Mouse (Mus musculus): ENCODE measurements at regions not wholly inside any gene's neighbourhood (a gene's known extent, or its start where the extent isn't known, plus 50 kb on each side); places are given as distances from the start of the nearest gene placed in this dataset.

DNA sequence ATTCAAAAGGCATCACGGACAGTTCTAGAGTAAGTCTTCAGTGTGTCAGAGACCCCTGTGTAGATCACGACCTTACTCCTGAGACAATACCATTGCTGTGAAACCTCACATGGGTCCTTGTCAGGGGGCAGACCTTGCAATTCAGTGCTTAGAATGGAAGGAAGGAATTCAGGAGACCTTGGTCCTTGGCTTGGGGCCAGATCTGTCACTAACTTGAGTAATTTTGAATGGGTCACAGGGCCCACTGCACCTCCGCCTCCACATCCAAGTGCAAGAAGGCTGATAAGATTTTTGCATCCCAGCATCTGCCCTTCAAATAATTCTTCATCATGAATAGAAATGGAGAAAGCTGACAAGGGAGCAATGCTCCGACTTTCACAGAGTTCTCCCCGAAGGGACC lies 202.6 kb downstream of the Wdr11 start:
- WGBS, result 73% methylated on average over 5 of the region's 5 CpGs
- H3K36me3 ChIP-seq, result no peaks in the 10 kb centered on the region
- peaks cover 82% of the 10 kb centered on the region for H3K27me3 ChIP-seq
- no peak for ATAC-seq
- no peak overlapping the region for H3K27ac ChIP-seq
- H3K4me3 ChIP-seq (replicated peaks), result no peak overlapping the region
- H3K9me3 ChIP-seq, result no peaks in the 10 kb centered on the region
- H3K4me1 ChIP-seq (replicated peaks), result peaks cover 8% of the 10 kb centered on the region
- H3K4me2 ChIP-seq (replicated peaks), result no peak overlapping the region
- no peak overlapping the region for H3K9ac ChIP-seq (replicated peaks)

DNA sequence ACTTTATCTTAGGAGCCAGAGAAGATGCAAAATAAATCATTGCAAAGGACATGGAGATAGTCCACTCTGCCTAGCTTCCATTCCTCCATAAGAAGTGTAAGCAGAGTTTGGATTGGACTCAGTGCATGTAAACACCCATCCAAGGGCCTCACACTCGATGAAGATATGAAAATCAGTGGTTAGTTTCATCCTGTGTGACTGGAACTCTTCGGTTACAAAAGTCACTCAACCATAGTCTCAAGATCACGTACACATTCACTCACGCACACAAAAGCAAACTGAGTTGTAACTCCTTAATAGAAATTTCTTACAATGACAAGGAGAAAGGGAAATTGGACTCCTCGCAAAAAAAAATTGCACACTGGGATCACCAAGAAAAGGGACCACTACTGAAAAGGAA lies 206.9 kb downstream of the Wdr11 start:
- WGBS, result 91% methylated on average over 5 of the region's 5 CpGs
- Histone ChIP-seq H3K27me3 (peaks cover 52% of the 10 kb centered on the region), H3K4me3 (replicated peaks) (no peak overlapping the region), H3K27ac (no peak overlapping the region), H3K4me2 (replicated peaks) (no peak overlapping the region), H3K36me3 (no peaks in the 10 kb centered on the region), H3K4me1 (replicated peaks) (peaks cover 22% of the 10 kb centered on the region), H3K9ac (replicated peaks) (no peak overlapping the region), H3K9me3 (no peaks in the 10 kb centered on the region)
- ATAC-seq, result no peak

DNA sequence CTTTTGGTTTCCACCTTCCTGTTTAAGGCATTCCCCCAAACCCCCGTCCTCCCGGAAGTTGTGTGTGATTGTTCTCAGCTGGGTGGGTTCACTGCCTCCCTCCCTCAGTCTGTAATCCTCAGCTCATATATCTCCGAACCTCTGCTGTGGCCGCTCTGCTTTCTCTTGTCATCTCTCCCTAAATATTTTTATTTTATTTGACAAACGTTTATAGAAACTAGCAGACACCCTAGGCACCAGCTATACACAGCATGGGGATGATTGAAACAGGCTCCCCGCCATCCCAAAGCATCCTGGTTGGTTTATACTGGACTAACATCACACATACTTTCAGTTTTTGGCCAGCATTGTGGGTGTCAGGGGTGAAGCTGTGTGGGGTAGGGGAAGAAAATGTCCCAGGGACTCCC lies 208.8 kb downstream of the Wdr11 start:
- H3K4me3 ChIP-seq (replicated peaks), result no peak overlapping the region
- no peak overlapping the region for H3K9ac ChIP-seq (replicated peaks)
- H3K36me3 ChIP-seq, result no peaks in the 10 kb centered on the region
- no peak overlapping the region for H3K4me2 ChIP-seq (replicated peaks)
- H3K27ac ChIP-seq, result no peak overlapping the region
- peaks cover 49% of the 10 kb centered on the region for H3K27me3 ChIP-seq
- peaks cover 22% of the 10 kb centered on the region for H3K4me1 ChIP-seq (replicated peaks)
- no peaks in the 10 kb centered on the region for H3K9me3 ChIP-seq
- WGBS, result 85% methylated on average over 6 of the region's 6 CpGs
- ATAC-seq, result no peak

DNA sequence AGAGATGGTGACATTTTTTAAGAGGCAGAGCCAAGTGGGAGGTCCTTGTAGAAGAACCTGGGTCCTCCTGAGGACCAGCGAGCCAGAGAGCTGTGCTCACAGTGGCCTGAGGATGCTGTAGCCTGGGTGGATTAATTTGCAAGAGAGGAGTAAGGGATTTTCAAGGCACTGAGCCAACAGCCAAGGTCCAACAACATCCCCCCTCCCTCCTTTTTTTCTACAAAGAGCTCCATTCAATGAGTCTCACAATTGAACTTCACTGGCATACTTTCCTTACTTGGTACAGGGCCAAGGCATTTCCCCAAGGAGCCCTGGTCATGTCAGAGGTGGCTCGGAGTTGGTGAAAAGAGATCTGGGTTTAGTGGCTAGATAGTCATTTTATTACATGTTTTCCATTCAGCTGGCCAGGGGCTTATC lies 209.8 kb downstream of the Wdr11 start:
- Histone ChIP-seq H3K9ac (replicated peaks) (no peak overlapping the region), H3K27me3 (peaks cover 45% of the 10 kb centered on the region), H3K4me1 (replicated peaks) (peaks cover 22% of the 10 kb centered on the region), H3K4me2 (replicated peaks) (no peak overlapping the region), H3K36me3 (no peaks in the 10 kb centered on the region), H3K4me3 (replicated peaks) (no peak overlapping the region), H3K9me3 (no peaks in the 10 kb centered on the region), H3K27ac (no peak overlapping the region; the same call in 1 of the 2 replicates)
- WGBS, result 36% methylated on average over 2 of the region's 2 CpGs
- peak; percentile 77 for ATAC-seq

DNA sequence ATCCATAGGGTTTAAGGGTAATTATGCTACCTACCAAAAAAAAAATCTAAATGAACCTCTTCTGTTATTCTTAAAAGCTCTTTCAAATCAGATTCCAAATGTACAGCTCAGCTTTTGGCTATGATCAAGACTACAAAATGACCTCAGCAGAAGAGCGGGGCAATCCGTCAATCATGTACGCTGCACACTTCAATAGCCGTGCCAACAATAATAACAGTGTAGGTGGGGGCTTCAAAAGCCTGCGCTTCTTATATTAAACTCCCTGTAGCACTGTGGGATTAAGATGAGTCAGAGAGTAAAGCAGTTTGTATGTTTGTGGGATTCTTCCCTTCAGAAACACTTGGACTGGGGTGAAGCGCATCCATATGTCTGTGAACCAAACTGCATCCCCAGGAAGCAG lies 210.5 kb downstream of the Wdr11 start:
- Histone ChIP-seq H3K27me3 (peaks cover 40% of the 10 kb centered on the region), H3K4me1 (replicated peaks) (peaks cover 22% of the 10 kb centered on the region), H3K9ac (replicated peaks) (no peak overlapping the region), H3K4me2 (replicated peaks) (no peak overlapping the region), H3K27ac (no peak overlapping the region), H3K36me3 (no peaks in the 10 kb centered on the region), H3K4me3 (replicated peaks) (no peak overlapping the region), H3K9me3 (no peaks in the 10 kb centered on the region)
- no peak for ATAC-seq
- 57% methylated on average over 6 of the region's 6 CpGs for WGBS

DNA sequence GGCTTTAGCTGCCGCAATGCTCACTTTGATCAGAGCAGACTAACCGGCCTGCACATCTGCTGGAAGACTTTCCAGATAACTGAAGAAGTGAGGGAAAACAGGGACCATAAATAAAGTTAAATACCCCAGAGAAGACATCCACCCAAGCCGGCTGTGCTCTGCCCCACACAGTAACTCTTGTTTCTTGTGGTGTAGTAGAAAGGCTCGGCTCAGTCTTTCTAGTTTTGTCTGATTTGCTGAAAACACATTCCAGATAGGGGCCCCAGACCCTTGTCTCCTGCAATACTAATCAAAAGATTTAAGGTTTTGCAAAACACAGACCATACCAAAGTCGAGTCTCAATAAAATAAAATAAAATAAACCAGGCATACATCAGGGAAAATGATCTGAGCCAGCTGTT lies 213.7 kb downstream of the Wdr11 start:
- H3K9ac ChIP-seq (replicated peaks), result no peak overlapping the region
- WGBS, result 73% methylated on average over 5 of the region's 5 CpGs
- no peak overlapping the region for H3K4me3 ChIP-seq (replicated peaks)
- peaks cover 22% of the 10 kb centered on the region for H3K4me1 ChIP-seq (replicated peaks)
- H3K27ac ChIP-seq, result no peak overlapping the region
- no peaks in the 10 kb centered on the region for H3K36me3 ChIP-seq
- H3K9me3 ChIP-seq, result no peaks in the 10 kb centered on the region
- no peak for ATAC-seq
- no peak overlapping the region for H3K4me2 ChIP-seq (replicated peaks)
- peaks cover 24% of the 10 kb centered on the region for H3K27me3 ChIP-seq

DNA sequence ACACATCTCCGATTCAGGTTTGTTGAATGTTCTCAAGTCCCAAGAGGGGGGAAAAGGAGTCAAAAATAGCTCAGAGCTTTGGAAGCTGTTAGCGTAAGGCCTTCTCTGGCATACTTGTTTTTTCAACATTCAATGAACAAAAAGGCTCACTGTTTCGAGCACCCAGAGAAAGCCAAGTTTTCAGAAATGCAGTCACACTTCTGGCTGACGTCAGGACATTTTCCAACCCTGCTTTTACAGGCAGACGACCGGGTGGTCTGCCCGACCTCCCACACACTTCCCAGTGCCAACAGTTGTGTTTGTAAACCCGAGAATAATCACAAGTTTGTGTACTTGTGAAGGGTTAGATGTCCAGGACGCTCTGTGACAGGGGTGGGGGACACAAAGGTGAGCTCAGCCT lies 218.5 kb downstream of the Wdr11 start:
- no peak for ATAC-seq
- Histone ChIP-seq H3K36me3 (no peaks in the 10 kb centered on the region), H3K4me2 (replicated peaks) (no peak overlapping the region), H3K27ac (no peak overlapping the region), H3K9me3 (no peaks in the 10 kb centered on the region), H3K4me1 (replicated peaks) (no peaks in the 10 kb centered on the region), H3K27me3 (peaks cover 6% of the 10 kb centered on the region; the same call in 1 of the 2 replicates), H3K4me3 (replicated peaks) (no peak overlapping the region), H3K9ac (replicated peaks) (no peak overlapping the region)
- WGBS, result 82% methylated on average over 9 of the region's 9 CpGs

DNA sequence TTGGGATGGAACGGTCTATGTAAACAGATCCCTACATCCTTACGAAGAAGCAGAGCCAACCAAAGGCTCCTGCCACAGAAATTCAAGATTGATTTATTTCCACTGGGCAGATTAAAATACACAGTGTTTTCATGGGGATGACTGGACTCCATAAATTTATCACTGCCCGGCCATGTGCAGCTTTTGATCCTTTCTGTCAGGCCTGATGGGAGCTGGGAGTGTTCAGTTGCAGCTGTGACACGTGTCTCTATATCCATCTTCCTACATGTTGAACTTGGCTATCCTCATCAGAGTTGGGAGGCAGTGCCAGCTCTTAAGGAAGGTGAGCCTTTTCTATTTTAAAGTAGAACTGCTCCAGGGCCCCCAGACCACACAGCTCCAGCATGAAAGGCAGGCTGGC lies 218.9 kb downstream of the Wdr11 start:
- no peak overlapping the region for H3K27ac ChIP-seq
- no peak for ATAC-seq
- peaks cover 4% of the 10 kb centered on the region; the same call in 1 of the 2 replicates for H3K27me3 ChIP-seq
- no peaks in the 10 kb centered on the region for H3K9me3 ChIP-seq
- WGBS, result 93% methylated on average over 4 of the region's 4 CpGs
- no peak overlapping the region for H3K9ac ChIP-seq (replicated peaks)
- H3K36me3 ChIP-seq, result no peaks in the 10 kb centered on the region
- H3K4me3 ChIP-seq (replicated peaks), result no peak overlapping the region
- H3K4me1 ChIP-seq (replicated peaks), result no peaks in the 10 kb centered on the region
- H3K4me2 ChIP-seq (replicated peaks), result no peak overlapping the region

DNA sequence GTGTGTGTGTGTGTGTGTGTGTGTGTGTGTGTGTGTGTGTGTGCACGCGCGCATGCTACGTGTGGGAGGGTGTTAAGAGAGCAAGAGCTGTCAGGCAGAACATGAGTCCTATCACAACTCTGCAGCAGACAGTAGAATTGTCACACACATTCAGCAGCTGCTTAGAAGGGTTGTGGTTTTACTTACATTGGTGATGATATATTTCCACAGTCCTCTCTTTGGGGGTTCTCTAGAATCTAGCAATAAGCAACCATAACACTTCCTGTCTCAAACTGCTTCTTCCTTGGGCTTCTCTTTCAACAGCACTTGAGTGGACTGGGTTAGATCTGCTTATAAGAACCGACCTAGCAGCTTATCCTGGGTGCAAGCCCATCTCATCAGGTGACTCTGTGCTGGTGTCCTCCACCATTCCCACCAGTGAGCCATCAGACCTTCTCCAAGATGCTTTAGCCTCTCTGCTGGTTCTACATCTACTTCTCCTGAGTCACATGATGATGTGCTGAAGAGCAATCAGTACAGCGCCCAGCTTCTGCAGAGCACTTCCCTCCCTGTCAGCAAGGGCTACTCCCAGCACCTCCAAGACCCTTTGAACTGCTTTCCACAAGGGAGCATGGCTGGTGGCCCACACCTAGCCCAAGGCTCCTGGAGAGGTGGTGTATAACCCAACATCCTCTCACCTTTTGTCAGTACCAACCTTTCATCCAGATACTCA lies 222.6 kb downstream of the Wdr11 start:
- H3K27ac ChIP-seq, result no peak overlapping the region
- no peak for ATAC-seq
- no peak overlapping the region for H3K9ac ChIP-seq (replicated peaks)
- H3K4me1 ChIP-seq (replicated peaks), result no peaks in the 10 kb centered on the region
- H3K4me3 ChIP-seq (replicated peaks), result no peak overlapping the region
- WGBS, result 88% methylated on average over 6 of the region's 6 CpGs
- H3K9me3 ChIP-seq, result no peaks in the 10 kb centered on the region
- H3K4me2 ChIP-seq (replicated peaks), result no peak overlapping the region
- H3K27me3 ChIP-seq, result no peaks in the 10 kb centered on the region
- no peaks in the 10 kb centered on the region for H3K36me3 ChIP-seq

DNA sequence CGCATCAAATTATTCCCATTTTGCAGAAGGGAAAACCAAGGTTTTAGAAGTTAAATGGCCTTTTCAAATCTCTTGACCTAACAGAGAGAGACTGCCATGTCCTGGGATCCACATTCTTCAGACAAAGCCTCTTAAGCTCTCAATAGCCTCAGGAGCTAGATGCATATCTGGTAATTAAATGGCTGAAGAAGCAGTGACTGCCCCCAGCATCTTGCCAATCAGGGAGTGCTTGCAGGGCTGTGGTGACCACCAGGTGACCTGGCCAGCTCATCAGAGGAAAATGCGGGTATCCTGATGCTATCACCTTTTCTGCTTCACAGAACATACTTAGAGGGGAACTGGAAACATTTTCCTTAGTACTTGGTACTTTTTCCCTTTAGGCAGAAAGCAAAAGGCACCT lies 227.2 kb downstream of the Wdr11 start:
- Histone ChIP-seq H3K36me3 (no peaks in the 10 kb centered on the region), H3K4me3 (replicated peaks) (no peak overlapping the region), H3K27ac (no peak overlapping the region), H3K4me2 (replicated peaks) (no peak overlapping the region), H3K27me3 (peaks cover 3% of the 10 kb centered on the region; the same call in 1 of the 2 replicates), H3K9ac (replicated peaks) (no peak overlapping the region), H3K9me3 (no peaks in the 10 kb centered on the region), H3K4me1 (replicated peaks) (no peaks in the 10 kb centered on the region)
- 92% methylated on average over 2 of the region's 2 CpGs for WGBS
- no peak for ATAC-seq

DNA sequence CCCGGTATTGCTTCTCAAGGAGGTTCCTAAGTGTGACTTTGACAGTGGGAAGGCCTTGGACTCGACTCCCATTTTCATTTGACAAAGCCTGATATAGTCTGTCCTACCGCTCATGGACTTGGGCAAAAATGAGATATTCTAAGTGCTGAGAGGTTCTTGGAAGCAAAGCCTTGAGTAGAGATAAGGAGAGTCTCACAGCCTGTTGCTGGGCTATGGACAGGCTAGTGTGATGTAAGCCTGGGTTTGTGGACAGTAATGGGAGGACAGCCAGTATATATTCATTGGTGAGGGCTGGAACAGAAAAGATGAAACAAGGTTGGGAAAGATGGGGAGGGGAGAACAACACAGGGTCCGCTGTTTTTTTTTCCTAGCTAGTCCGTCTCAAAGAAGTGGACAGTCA lies 228.0 kb downstream of the Wdr11 start:
- peaks cover 3% of the 10 kb centered on the region; the same call in 1 of the 2 replicates for H3K27me3 ChIP-seq
- no peak overlapping the region for H3K4me2 ChIP-seq (replicated peaks)
- 80% methylated on average over 5 of the region's 5 CpGs for WGBS
- no peak overlapping the region for H3K9ac ChIP-seq (replicated peaks)
- no peaks in the 10 kb centered on the region for H3K4me1 ChIP-seq (replicated peaks)
- no peaks in the 10 kb centered on the region for H3K36me3 ChIP-seq
- no peak for ATAC-seq
- no peak overlapping the region for H3K27ac ChIP-seq
- H3K9me3 ChIP-seq, result no peaks in the 10 kb centered on the region
- no peak overlapping the region for H3K4me3 ChIP-seq (replicated peaks)

DNA sequence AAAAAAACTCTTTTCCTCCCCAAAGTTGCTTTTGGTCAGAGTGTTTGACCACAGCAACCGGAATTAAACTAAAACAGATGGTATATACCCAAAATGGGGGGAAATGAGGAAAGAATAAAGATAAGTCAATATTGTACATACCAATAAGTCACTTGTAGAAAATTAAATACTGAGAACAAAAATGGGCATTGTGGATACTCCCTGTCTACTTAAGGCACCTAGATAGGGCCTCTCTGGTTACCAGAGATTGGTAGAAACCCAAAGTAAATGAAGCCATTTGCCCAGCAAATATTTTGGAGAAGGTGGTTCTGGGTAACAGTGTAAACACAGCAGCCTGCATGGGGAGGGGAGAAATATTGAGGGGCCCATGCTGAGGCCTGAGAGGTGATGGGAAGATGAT lies 237.3 kb downstream of the Wdr11 start:
- Histone ChIP-seq H3K4me2 (replicated peaks) (no peak overlapping the region), H3K9me3 (no peaks in the 10 kb centered on the region), H3K27ac (no peak overlapping the region), H3K27me3 (no peaks in the 10 kb centered on the region), H3K36me3 (no peaks in the 10 kb centered on the region), H3K4me1 (replicated peaks) (0 out of 2 replicates have a peak, but pooled peaks cover 3% of the 10 kb centered on the region), H3K9ac (replicated peaks) (no peak overlapping the region), H3K4me3 (replicated peaks) (no peak overlapping the region)
- WGBS, result 89% methylated on average over 1 of the region's 1 CpGs
- ATAC-seq, result no peak

DNA sequence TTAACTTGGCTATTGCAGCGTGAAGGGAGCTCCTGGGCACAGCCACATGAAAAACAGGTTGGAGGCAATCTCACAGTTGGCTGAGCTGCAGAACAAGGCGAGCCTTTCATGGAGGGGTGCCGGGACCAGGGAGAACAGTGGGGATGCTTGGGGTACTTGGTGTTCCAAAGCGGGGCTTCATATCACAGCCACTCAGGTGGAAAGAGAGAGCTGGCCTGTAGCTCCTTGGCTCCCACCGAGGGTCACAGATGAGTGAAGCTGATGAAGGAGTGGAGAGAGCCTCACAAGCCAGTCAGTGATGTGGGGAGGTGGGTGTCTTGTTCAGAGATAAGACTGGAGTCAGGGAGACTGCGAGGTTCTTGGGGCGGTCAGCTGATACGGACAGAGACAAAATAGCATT lies 241.2 kb downstream of the Wdr11 start:
- 0 out of 2 replicates have a peak, but pooled peaks cover 3% of the 10 kb centered on the region for H3K4me1 ChIP-seq (replicated peaks)
- no peaks in the 10 kb centered on the region for H3K36me3 ChIP-seq
- no peaks in the 10 kb centered on the region for H3K27me3 ChIP-seq
- no peak for ATAC-seq
- no peaks in the 10 kb centered on the region for H3K9me3 ChIP-seq
- no peak overlapping the region for H3K27ac ChIP-seq
- 76% methylated on average over 8 of the region's 8 CpGs for WGBS
- H3K4me2 ChIP-seq (replicated peaks), result no peak overlapping the region
- H3K9ac ChIP-seq (replicated peaks), result no peak overlapping the region
- no peak overlapping the region for H3K4me3 ChIP-seq (replicated peaks)

Measured in midbrain, embryonic 13.5 days (tissue).